Mouse (Mus musculus): ENCODE measurements around the gene Cenpb. TPM values are rescaled to one million over a fixed set of nuclear protein-coding genes. Genes with fewer than 3 reads are reported as not detected.
A peak's percentile ranks its signal among the peaks of the same experiment; 100 is the strongest.

Gene Cenpb
- total RNA-seq, 1 experiment from 2014 or later = 17.4 TPM

GRCm38 (mm10) chr2:131148353-131149253, 31.3 kb downstream of the Cenpb start:
- ATAC-seq (replicated peaks in 1 of 2; ENCODE audit: insufficient read depth in 1 of 2, low FRiP score in 2 of 2, low TSS enrichment in 1 of 2, low read depth in 1 of 2, poor library complexity in 2 of 2, severe bottlenecking in 2 of 2) = no peak

- ATAC-seq (replicated peaks in 1 of 2; ENCODE audit: insufficient read depth in 1 of 2, low FRiP score in 2 of 2, low TSS enrichment in 1 of 2, low read depth in 1 of 2, poor library complexity in 2 of 2, severe bottlenecking in 2 of 2) = no peak
Observed at GRCm38 (mm10) chr2:131147043-131147365, 32.9 kb downstream of the Cenpb start.

GRCm38 (mm10) chr2:131146193-131147042, 33.4 kb downstream of the Cenpb start:
- ATAC-seq (replicated peaks in 1 of 2; ENCODE audit: insufficient read depth in 1 of 2, low FRiP score in 2 of 2, low TSS enrichment in 1 of 2, low read depth in 1 of 2, poor library complexity in 2 of 2, severe bottlenecking in 2 of 2) = no peak

GRCm38 (mm10) chr2:131145536-131145935, 34.3 kb downstream of the Cenpb start:
- ATAC-seq (replicated peaks in 1 of 2; ENCODE audit: insufficient read depth in 1 of 2, low FRiP score in 2 of 2, low TSS enrichment in 1 of 2, low read depth in 1 of 2, poor library complexity in 2 of 2, severe bottlenecking in 2 of 2) = no peak

GRCm38 (mm10) chr2:131145121-131145520, 34.7 kb downstream of the Cenpb start:
- no peak for ATAC-seq (replicated peaks in 1 of 2; ENCODE audit: insufficient read depth in 1 of 2, low FRiP score in 2 of 2, low TSS enrichment in 1 of 2, low read depth in 1 of 2, poor library complexity in 2 of 2, severe bottlenecking in 2 of 2)

- ATAC-seq (replicated peaks in 1 of 2; ENCODE audit: insufficient read depth in 1 of 2, low FRiP score in 2 of 2, low TSS enrichment in 1 of 2, low read depth in 1 of 2, poor library complexity in 2 of 2, severe bottlenecking in 2 of 2) = no peak
Observed at GRCm38 (mm10) chr2:131143007-131143780, 36.7 kb downstream of the Cenpb start.

- peak; percentile 65 to 79 for ATAC-seq (replicated peaks in 1 of 2; ENCODE audit: insufficient read depth in 1 of 2, low FRiP score in 2 of 2, low TSS enrichment in 1 of 2, low read depth in 1 of 2, poor library complexity in 2 of 2, severe bottlenecking in 2 of 2)
Observed at GRCm38 (mm10) chr2:131142592-131142991, 37.3 kb downstream of the Cenpb start.

GRCm38 (mm10) chr2:131141336-131141986, 38.4 kb downstream of the Cenpb start:
- ATAC-seq (replicated peaks in 1 of 2; ENCODE audit: insufficient read depth in 1 of 2, low FRiP score in 2 of 2, low TSS enrichment in 1 of 2, low read depth in 1 of 2, poor library complexity in 2 of 2, severe bottlenecking in 2 of 2) = no peak

- no peak for ATAC-seq (replicated peaks in 1 of 2; ENCODE audit: insufficient read depth in 1 of 2, low FRiP score in 2 of 2, low TSS enrichment in 1 of 2, low read depth in 1 of 2, poor library complexity in 2 of 2, severe bottlenecking in 2 of 2)
Observed at GRCm38 (mm10) chr2:131140533-131140905, 39.3 kb downstream of the Cenpb start.

GRCm38 (mm10) chr2:131139886-131140532, 39.9 kb downstream of the Cenpb start:
- no peak for ATAC-seq (replicated peaks in 1 of 2; ENCODE audit: insufficient read depth in 1 of 2, low FRiP score in 2 of 2, low TSS enrichment in 1 of 2, low read depth in 1 of 2, poor library complexity in 2 of 2, severe bottlenecking in 2 of 2)

GRCm38 (mm10) chr2:131139287-131139686, 40.6 kb downstream of the Cenpb start:
- ATAC-seq (replicated peaks in 1 of 2; ENCODE audit: insufficient read depth in 1 of 2, low FRiP score in 2 of 2, low TSS enrichment in 1 of 2, low read depth in 1 of 2, poor library complexity in 2 of 2, severe bottlenecking in 2 of 2) = no peak

- ATAC-seq (replicated peaks in 1 of 2; ENCODE audit: insufficient read depth in 1 of 2, low FRiP score in 2 of 2, low TSS enrichment in 1 of 2, low read depth in 1 of 2, poor library complexity in 2 of 2, severe bottlenecking in 2 of 2) = no peak
Observed at GRCm38 (mm10) chr2:131138760-131139159, 41.1 kb downstream of the Cenpb start.

- ATAC-seq (replicated peaks in 1 of 2; ENCODE audit: insufficient read depth in 1 of 2, low FRiP score in 2 of 2, low TSS enrichment in 1 of 2, low read depth in 1 of 2, poor library complexity in 2 of 2, severe bottlenecking in 2 of 2) = no peak
Observed at GRCm38 (mm10) chr2:131138296-131138695, 41.6 kb downstream of the Cenpb start.

GRCm38 (mm10) chr2:131135521-131136139, 44.2 kb downstream of the Cenpb start:
- peak; percentile 57 to 62; a peak in 2 of 4 replicates for ATAC-seq (replicated peaks in 1 of 2; ENCODE audit: insufficient read depth in 1 of 2, low FRiP score in 2 of 2, low TSS enrichment in 1 of 2, low read depth in 1 of 2, poor library complexity in 2 of 2, severe bottlenecking in 2 of 2)

GRCm38 (mm10) chr2:131134826-131135400, 45.0 kb downstream of the Cenpb start:
- no peak for ATAC-seq (replicated peaks in 1 of 2; ENCODE audit: insufficient read depth in 1 of 2, low FRiP score in 2 of 2, low TSS enrichment in 1 of 2, low read depth in 1 of 2, poor library complexity in 2 of 2, severe bottlenecking in 2 of 2)

- no peak for ATAC-seq (replicated peaks in 1 of 2; ENCODE audit: insufficient read depth in 1 of 2, low FRiP score in 2 of 2, low TSS enrichment in 1 of 2, low read depth in 1 of 2, poor library complexity in 2 of 2, severe bottlenecking in 2 of 2)
Observed at GRCm38 (mm10) chr2:131134381-131134780, 45.5 kb downstream of the Cenpb start.

Data from hematopoietic stem cell, adult 5-6 weeks (primary cell).